In genomic region chr17:28692341-28692710, GRCm38 (mm10) we compare ENCODE assay signal across 9 mouse cellular contexts. TPM values are rescaled to one million over a fixed set of nuclear protein-coding genes. Genes with fewer than 3 reads are reported as not detected.
A peak's percentile ranks its signal among the peaks of the same experiment; 100 is the strongest.
DNase-seq lines count a peak whose midpoint lies in the region; ATAC-seq lines count a peak whose summit lies in the region.
"Had no signal": no experiment of that assay in that cellular context is flagged by ENCODE, and none has a peak within 500 bp of the region (broad histone marks: within the 10 kb centered on the region; RNA-seq: fewer than 3 reads in every experiment).

No protein-coding gene starts in this region.

- peaks cover 18% of the 10 kb centered on the region for H3K27me3 ChIP-seq in forebrain, embryonic 13.5 days
- H3K27me3 ChIP-seq in hindbrain, embryonic 16.5 days (replicated peaks; ENCODE audit: control insufficient read depth, insufficient read depth, low read length): no peaks in the 10 kb centered on the region
- peaks cover 6% of the 10 kb centered on the region for H3K27me3 ChIP-seq in midbrain, embryonic 11.5 days (ENCODE audit: control insufficient read depth, insufficient read depth, low read length)
- 0 out of 2 replicates have a peak, but pooled peaks cover 2% of the 10 kb centered on the region for H3K27me3 ChIP-seq in splenic B cell, adult 2 months (ENCODE audit: control insufficient read depth, insufficient read depth, low read length, poor library complexity, severe bottlenecking)
- H3K27me3 ChIP-seq: Patski had no signal

- intact Hi-C loops in left cerebral cortex, postnatal 4 days (cut with DNase I): loop anchor here (5.0 kb wide), 1 partner anchor 70 kb away; the partner anchor contains the start of gene Srpk1

- peak overlapping the region; percentile 62 for H3K27ac ChIP-seq in brown adipose tissue, adult 24 weeks (replicated peaks; ENCODE audit: low read depth, low read length)
- peak overlapping the region; percentile 95 for H3K27ac ChIP-seq in forebrain, embryonic 13.5 days
- H3K27ac ChIP-seq in hindbrain, embryonic 16.5 days (ENCODE audit: low read depth, low read length): peak overlapping the region; percentile 97
- peak overlapping the region; percentile 93; the same call in 1 of the 2 replicates for H3K27ac ChIP-seq in midbrain, embryonic 11.5 days (ENCODE audit: low read depth, low read length)

- DNase-seq in frontal cortex, postnatal 10 days (ENCODE audit: low spot score in 2 of 2): no peak
- peak; percentile 19 for DNase-seq in left cerebral cortex, postnatal 4 days
- DNase-seq in midbrain, embryonic 11.5 days (ENCODE audit: low spot score, missing footprints): peak; percentile 91
- DNase-seq in splenic B cell, adult 2 months (ENCODE audit: low read depth, low spot score): peak; percentile 67

- peak; percentile 24; the same call in 1 of the 2 replicates for ATAC-seq in frontal cortex, adult (ENCODE audit: low TSS enrichment)
- no peak for ATAC-seq in forebrain, embryonic 13.5 days
- ATAC-seq in hindbrain, embryonic 16.5 days: no peak
- no peak for ATAC-seq in midbrain, embryonic 11.5 days (ENCODE audit: low FRiP score)

- WGBS in forebrain, embryonic 13.5 days: under 1% methylated on average over 18 of the region's 18 CpGs
- WGBS in hindbrain, embryonic 16.5 days: under 1% methylated on average over 18 of the region's 18 CpGs
- WGBS in midbrain, embryonic 11.5 days: under 1% methylated on average over 18 of the region's 18 CpGs

- H3K9me3 ChIP-seq in forebrain, embryonic 13.5 days (replicated peaks): no peaks in the 10 kb centered on the region
- no peaks in the 10 kb centered on the region for H3K9me3 ChIP-seq in hindbrain, embryonic 16.5 days (ENCODE audit: control insufficient read depth, low read length)
- H3K9me3 ChIP-seq in midbrain, embryonic 11.5 days (ENCODE audit: control insufficient read depth, low read length): no peaks in the 10 kb centered on the region

- H3K36me3 ChIP-seq in forebrain, embryonic 13.5 days (ENCODE audit: poor library complexity, severe bottlenecking): no peaks in the 10 kb centered on the region
- no peaks in the 10 kb centered on the region for H3K36me3 ChIP-seq in hindbrain, embryonic 16.5 days (ENCODE audit: control insufficient read depth, insufficient read depth, low read length)
- H3K36me3 ChIP-seq in midbrain, embryonic 11.5 days (ENCODE audit: control insufficient read depth, insufficient read depth, low read length): no peaks in the 10 kb centered on the region
- 0 out of 2 replicates have a peak, but pooled peaks cover 1% of the 10 kb centered on the region for H3K36me3 ChIP-seq in splenic B cell, adult 2 months (ENCODE audit: control insufficient read depth, insufficient read depth, low read length, poor library complexity, severe bottlenecking)

- peaks cover 23% of the 10 kb centered on the region for H3K4me1 ChIP-seq in brown adipose tissue, adult 24 weeks (ENCODE audit: control insufficient read depth, insufficient read depth, insufficient read length, low read length)
- peaks cover 48% of the 10 kb centered on the region for H3K4me1 ChIP-seq in forebrain, embryonic 13.5 days
- H3K4me1 ChIP-seq in hindbrain, embryonic 16.5 days (ENCODE audit: control insufficient read depth, insufficient read depth, low read depth, low read length): peaks cover 38% of the 10 kb centered on the region
- peaks cover 16% of the 10 kb centered on the region for H3K4me1 ChIP-seq in midbrain, embryonic 11.5 days (ENCODE audit: control insufficient read depth, insufficient read depth, low read length)

- H3K9ac ChIP-seq in forebrain, embryonic 13.5 days: peak overlapping the region; percentile 94
- peak overlapping the region; percentile 97 for H3K9ac ChIP-seq in hindbrain, embryonic 16.5 days (ENCODE audit: low read depth, low read length)
- H3K9ac ChIP-seq in midbrain, embryonic 11.5 days (ENCODE audit: low read length): peak overlapping the region; percentile 92

- H3K4me3 ChIP-seq in brown adipose tissue, adult 24 weeks (ENCODE audit: insufficient read depth, low read depth, low read length): peak overlapping the region; percentile 98
- H3K4me3 ChIP-seq in forebrain, embryonic 13.5 days: peak overlapping the region; percentile 99
- peak overlapping the region; percentile 99 for H3K4me3 ChIP-seq in hindbrain, embryonic 16.5 days (ENCODE audit: low read length)
- peak overlapping the region; percentile 94 for H3K4me3 ChIP-seq in midbrain, embryonic 11.5 days (ENCODE audit: low read depth, low read length)

- peak overlapping the region; percentile 78 for H3K4me2 ChIP-seq in forebrain, embryonic 13.5 days
- peak overlapping the region; percentile 84 for H3K4me2 ChIP-seq in hindbrain, embryonic 16.5 days (ENCODE audit: low read length)
- H3K4me2 ChIP-seq in midbrain, embryonic 11.5 days: peak overlapping the region; percentile 69

RNA-seq across cellular contexts. Expression of gene Mapk14, which starts 1.2 kb away (rescaled TPM):
- 39.5 and 49.0 TPM in 2 replicates for polyA plus RNA-seq in brown adipose tissue, adult 24 weeks (2012; ENCODE audit: insufficient read depth, insufficient read length, missing spikeins)
- polyA plus RNA-seq in forebrain, embryonic 13.5 days (2015; fragmentation: Nextera tagmentation; extraction: Ambion mirVana): 27.1 and 29.6 TPM in 2 replicates
- polyA plus RNA-seq in hindbrain, embryonic 16.5 days (2015; fragmentation: Nextera tagmentation; extraction: Ambion mirVana): 22.7 and 24.0 TPM in 2 replicates
- total RNA-seq in left cerebral cortex, postnatal 4 days (2021): 10 to 100 TPM; 46.5 to 53.2 TPM
- 39.4 and 47.2 TPM in 2 replicates for polyA plus RNA-seq in midbrain, embryonic 11.5 days (2014; fragmentation: Nextera tagmentation; extraction: Ambion mirVana)

RNA-seq across cellular contexts. Expression of gene Slc26a8, which starts 2.3 kb away (rescaled TPM):
- polyA plus RNA-seq in brown adipose tissue, adult 24 weeks (2012; ENCODE audit: insufficient read depth, insufficient read length, missing spikeins): 0.71 and 1.5 TPM in 2 replicates
- 0.86 and 0.99 TPM in 2 replicates for polyA plus RNA-seq in forebrain, embryonic 13.5 days (2015; fragmentation: Nextera tagmentation; extraction: Ambion mirVana)
- polyA plus RNA-seq in hindbrain, embryonic 16.5 days (2015; fragmentation: Nextera tagmentation; extraction: Ambion mirVana): 1.4 TPM in 2 replicates
- total RNA-seq in left cerebral cortex, postnatal 4 days (2021): 10 to 100 TPM in 1 of 2 experiments, 1 to 10 TPM in 1; 6.2 to 10.4 TPM
- polyA plus RNA-seq in midbrain, embryonic 11.5 days (2014; fragmentation: Nextera tagmentation; extraction: Ambion mirVana): 0.75 and 0.87 TPM in 2 replicates

RNA-seq across cellular contexts. Expression of gene AC170998.1, which starts 33.6 kb away (rescaled TPM):
- polyA plus RNA-seq in brown adipose tissue, adult 24 weeks (2012; ENCODE audit: insufficient read depth, insufficient read length, missing spikeins): 2.0 and 2.1 TPM in 2 replicates
- polyA plus RNA-seq in forebrain, embryonic 13.5 days (2015; fragmentation: Nextera tagmentation; extraction: Ambion mirVana): 2.1 and 3.5 TPM in 2 replicates
- polyA plus RNA-seq in hindbrain, embryonic 16.5 days (2015; fragmentation: Nextera tagmentation; extraction: Ambion mirVana): 1.9 TPM in 2 replicates
- 1 to 10 TPM; 2.0 to 3.4 TPM for total RNA-seq in left cerebral cortex, postnatal 4 days (2021)
- 0.66 and 0.78 TPM in 2 replicates for polyA plus RNA-seq in midbrain, embryonic 11.5 days (2014; fragmentation: Nextera tagmentation; extraction: Ambion mirVana)

Comparison
In these comparisons a context has a peak if more than half of its experiments do, and no peak if none do; other contexts are left out.
1. DNase-seq: peak in left cerebral cortex, postnatal 4 days (single experiment), midbrain, embryonic 11.5 days (single experiment) and splenic B cell, adult 2 months (single experiment); none in frontal cortex, postnatal 10 days (0 of 2).
2. Peak in every context shown above with its lines, with median percentiles within 50 percentile points of each other: H3K27ac ChIP-seq, H3K4me3 ChIP-seq, H3K4me2 ChIP-seq and H3K9ac ChIP-seq.